Mouse (Mus musculus): ENCODE measurements at regions not wholly inside any gene's neighbourhood (a gene's known extent, or its start where the extent isn't known, plus 50 kb on each side); places are given as distances from the start of the nearest gene placed in this dataset.

GRCm38 (mm10) chr11:23945966-23946365, 50.9 kb upstream of the Papolg start:
- no peak for TF ChIP-seq GATA2 (IDR thresholded peaks at IDR 0.05; ENCODE audit: borderline replicate concordance, low read depth, low read length)
- no peak for TF ChIP-seq CTCF (IDR thresholded peaks at IDR 0.05; ENCODE audit: low read depth, low read length)
- no peak for TF ChIP-seq TAL1 (conservative IDR thresholded peaks at IDR 0.05; ENCODE audit: low read depth, low read length)

Data from G1E (cell line).